Mouse (Mus musculus): ENCODE results near the gene Olfr1128. TPM values are rescaled to one million over a fixed set of nuclear protein-coding genes. Genes with fewer than 3 reads are reported as not detected.
"Not testable (repeated sequence)": the region's sequence is repeated elsewhere in the genome, so short reads cannot be mapped to it uniquely, and the experiment has no call there.

Olfr1128 gene
- polyA plus RNA-seq, 1 experiment from 2014 or later: not detected

GRCm38 (mm10) chr2:87515046-87515445 lies 30.3 kb downstream of the Olfr1128 start:
- WGBS: 88% methylated on average over 2 of the region's 2 CpGs
- H3K4me1 ChIP-seq (ENCODE audit: control insufficient read depth, insufficient read depth, low read length): no peaks in the 10 kb centered on the region
- H3K9ac ChIP-seq (replicated peaks; ENCODE audit: low read length): no peak overlapping the region
- no peaks in the 10 kb centered on the region for H3K9me3 ChIP-seq (replicated peaks; ENCODE audit: control insufficient read depth, low read length)
- H3K27me3 ChIP-seq (ENCODE audit: control insufficient read depth, insufficient read depth, low read length): no peaks in the 10 kb centered on the region
- ATAC-seq (replicated peaks; ENCODE audit: insufficient number of reproducible peaks, low FRiP score, low TSS enrichment, low read depth) (no peak), DNase-seq (ENCODE audit: low spot score) (no peak)
- no peaks in the 10 kb centered on the region for H3K36me3 ChIP-seq (replicated peaks; ENCODE audit: control insufficient read depth, insufficient read depth, low read depth, low read length)
- no peak overlapping the region for H3K4me2 ChIP-seq (ENCODE audit: low read depth, low read length)
- H3K27ac ChIP-seq (replicated peaks; ENCODE audit: low read depth, low read length): no peak overlapping the region
- no peak overlapping the region for H3K4me3 ChIP-seq (ENCODE audit: low read depth, low read length)

- Histone ChIP-seq H3K27ac (replicated peaks; ENCODE audit: low read depth, low read length) (no peak within 1 kb of the TSS), H3K9me3 (replicated peaks; ENCODE audit: control insufficient read depth, low read length) (no peaks in the 10 kb centered on the region), H3K4me2 (ENCODE audit: low read depth, low read length) (no peak within 1 kb of the TSS), H3K27me3 (ENCODE audit: control insufficient read depth, insufficient read depth, low read length) (no peaks in the 10 kb centered on the region), H3K36me3 (replicated peaks; ENCODE audit: control insufficient read depth, insufficient read depth, low read depth, low read length) (no peaks in the 10 kb centered on the region), H3K4me3 (ENCODE audit: low read depth, low read length) (no peak within 1 kb of the TSS), H3K4me1 (ENCODE audit: control insufficient read depth, insufficient read depth, low read length) (no peaks in the 10 kb centered on the region), H3K9ac (replicated peaks; ENCODE audit: low read length) (no peak within 1 kb of the TSS)
- 89% methylated on average over 6 of the region's 6 CpGs for WGBS
- DNase-seq (ENCODE audit: low spot score) (no peak), ATAC-seq (replicated peaks; ENCODE audit: insufficient number of reproducible peaks, low FRiP score, low TSS enrichment, low read depth) (no peak)
Measured at GRCm38 (mm10) chr2:87506265-87506664, 39.1 kb downstream of the Olfr1128 start, which contains the start of gene Pramel6. Gene Pramel6, plus strand, starts transcription at chr2:87506565.

GRCm38 (mm10) chr2:87496993-87497392 lies 48.3 kb downstream of the Olfr1128 start, which contains the start of gene Pramel7:
Gene Pramel7, minus strand, starts transcription at chr2:87497093.
- not testable (repeated sequence) for H3K4me1 ChIP-seq (ENCODE audit: control insufficient read depth, insufficient read depth, low read length); H3K4me2 ChIP-seq (ENCODE audit: low read depth, low read length); H3K27ac ChIP-seq (replicated peaks; ENCODE audit: low read depth, low read length); DNase-seq (ENCODE audit: low spot score); H3K9ac ChIP-seq (replicated peaks; ENCODE audit: low read length); H3K36me3 ChIP-seq (replicated peaks; ENCODE audit: control insufficient read depth, insufficient read depth, low read depth, low read length); H3K27me3 ChIP-seq (ENCODE audit: control insufficient read depth, insufficient read depth, low read length); ATAC-seq (replicated peaks; ENCODE audit: insufficient number of reproducible peaks, low FRiP score, low TSS enrichment, low read depth); H3K4me3 ChIP-seq (ENCODE audit: low read depth, low read length); H3K9me3 ChIP-seq (replicated peaks; ENCODE audit: control insufficient read depth, low read length)
- 93% methylated on average over 3 of the region's 5 CpGs for WGBS

Other genes starting within 250 kb of the Olfr1128 start
- gene Olfr1118, start 238.0 kb downstream of the Olfr1128 start, polyA plus RNA-seq (2014; fragmentation: Nextera tagmentation; extraction: Ambion mirVana): not detected in 2 replicates
- not detected in 2 replicates for gene Olfr1120, start 190.7 kb downstream of the Olfr1128 start, polyA plus RNA-seq (2014; fragmentation: Nextera tagmentation; extraction: Ambion mirVana)
- gene Olfr1121, start 175.6 kb downstream of the Olfr1128 start, polyA plus RNA-seq (2014; fragmentation: Nextera tagmentation; extraction: Ambion mirVana): not detected in 2 replicates
- not detected in 2 replicates for gene Olfr1122, start 159.7 kb downstream of the Olfr1128 start, polyA plus RNA-seq (2014; fragmentation: Nextera tagmentation; extraction: Ambion mirVana)
- not detected in 2 replicates for gene Olfr1123, start 128.9 kb downstream of the Olfr1128 start, polyA plus RNA-seq (2014; fragmentation: Nextera tagmentation; extraction: Ambion mirVana)
- not detected in 2 replicates for gene Olfr1124, start 115.3 kb downstream of the Olfr1128 start, polyA plus RNA-seq (2014; fragmentation: Nextera tagmentation; extraction: Ambion mirVana)
- not detected in 2 replicates for gene Olfr1126, start 91.6 kb downstream of the Olfr1128 start, polyA plus RNA-seq (2014; fragmentation: Nextera tagmentation; extraction: Ambion mirVana)
- gene Pramel7, start 48.4 kb downstream of the Olfr1128 start, polyA plus RNA-seq (2014; fragmentation: Nextera tagmentation; extraction: Ambion mirVana): not detected in 2 replicates
- gene Pramel6, start 39.0 kb downstream of the Olfr1128 start, polyA plus RNA-seq (2014; fragmentation: Nextera tagmentation; extraction: Ambion mirVana): not detected in 2 replicates
- gene Olfr153, start 13.7 kb downstream of the Olfr1128 start, polyA plus RNA-seq (2014; fragmentation: Nextera tagmentation; extraction: Ambion mirVana): not detected in 2 replicates
- gene Olfr1129, start 28.4 kb upstream of the Olfr1128 start, polyA plus RNA-seq (2014; fragmentation: Nextera tagmentation; extraction: Ambion mirVana): not detected in 2 replicates
- gene Olfr1130, start 60.7 kb upstream of the Olfr1128 start, polyA plus RNA-seq (2014; fragmentation: Nextera tagmentation; extraction: Ambion mirVana): not detected in 2 replicates
- not detected in 2 replicates for gene Olfr1131, start 81.6 kb upstream of the Olfr1128 start, polyA plus RNA-seq (2014; fragmentation: Nextera tagmentation; extraction: Ambion mirVana)
- gene Olfr1132, start 92.0 kb upstream of the Olfr1128 start, polyA plus RNA-seq (2014; fragmentation: Nextera tagmentation; extraction: Ambion mirVana): not detected in 2 replicates
- not detected in 2 replicates for gene Olfr1133, start 101.8 kb upstream of the Olfr1128 start, polyA plus RNA-seq (2014; fragmentation: Nextera tagmentation; extraction: Ambion mirVana)
- gene Olfr1134, start 112.9 kb upstream of the Olfr1128 start, polyA plus RNA-seq (2014; fragmentation: Nextera tagmentation; extraction: Ambion mirVana): not detected in 2 replicates
- not detected in 2 replicates for gene Olfr1135, start 128.1 kb upstream of the Olfr1128 start, polyA plus RNA-seq (2014; fragmentation: Nextera tagmentation; extraction: Ambion mirVana)
- not detected in 2 replicates for gene Olfr1136, start 148.4 kb upstream of the Olfr1128 start, polyA plus RNA-seq (2014; fragmentation: Nextera tagmentation; extraction: Ambion mirVana)
- not detected in 2 replicates for gene Olfr1137, start 167.6 kb upstream of the Olfr1128 start, polyA plus RNA-seq (2014; fragmentation: Nextera tagmentation; extraction: Ambion mirVana)
- not detected in 2 replicates for gene Olfr1138, start 194.4 kb upstream of the Olfr1128 start, polyA plus RNA-seq (2014; fragmentation: Nextera tagmentation; extraction: Ambion mirVana)
- gene Olfr1140, start 198.2 kb upstream of the Olfr1128 start, polyA plus RNA-seq (2014; fragmentation: Nextera tagmentation; extraction: Ambion mirVana): not detected in 2 replicates
- not detected in 2 replicates for gene Olfr1141, start 208.4 kb upstream of the Olfr1128 start, polyA plus RNA-seq (2014; fragmentation: Nextera tagmentation; extraction: Ambion mirVana)
- gene Olfr152, start 233.9 kb upstream of the Olfr1128 start, polyA plus RNA-seq (2014; fragmentation: Nextera tagmentation; extraction: Ambion mirVana): not detected in 2 replicates

Measured in embryonic facial prominence, embryonic 11.5 days (tissue).